Mouse (Mus musculus): ENCODE results near the gene Atxn7l3b. TPM values are rescaled to one million over a fixed set of nuclear protein-coding genes. Genes with fewer than 3 reads are reported as not detected.
A peak's percentile ranks its signal among the peaks of the same experiment; 100 is the strongest.

Gene Atxn7l3b
- total and polyA plus RNA-seq, 3 experiments, result 34.0 to 55.4 (median 53.8) TPM

GRCm38 (mm10) chr10:112893622-112894252 lies 35.1 kb downstream of the Atxn7l3b start:
- H3K27ac ChIP-seq (ENCODE audit: insufficient read depth, low read depth), result no peak overlapping the region
- H3K9ac ChIP-seq (ENCODE audit: insufficient read depth, low read depth), result peak overlapping the region; percentile 44; the same call in 1 of the 2 replicates
- no peak for DNase-seq (ENCODE audit: extremely low read depth)
- H3K4me1 ChIP-seq (ENCODE audit: control insufficient read depth in 1 of 2, insufficient read depth in 2 of 2), result peaks cover 4 to 8% of the 10 kb centered on the region in 2 experiments; a peak in 2 of 4 replicates
- no peaks in the 10 kb centered on the region for H3K79me2 ChIP-seq (replicated peaks; ENCODE audit: control insufficient read depth, extremely low read depth, insufficient read depth, poor library complexity, severe bottlenecking)
- no peaks in the 10 kb centered on the region for H3K9me3 ChIP-seq (replicated peaks; ENCODE audit: low read length)
- peak overlapping the region; percentile 95 for H3K4me2 ChIP-seq (ENCODE audit: insufficient read depth, low read depth, poor library complexity, severe bottlenecking)
- in situ Hi-C loops (cut with MboI; ENCODE audit: low pct_ligation_motif_present, low pct_unique_long_range_greater_than_20kb, low sequenced_read_pairs) (no loop called here), dilution Hi-C loops (cut with MboI; ENCODE audit: extremely low pct_ligation_motif_present, extremely low pct_unique_long_range_greater_than_20kb, low sequenced_read_pairs) (no loop called here)
- H3K36me3 ChIP-seq (replicated peaks in 1 of 2; ENCODE audit: control insufficient read depth in 1 of 2, insufficient read depth in 1 of 2, low read length in 1 of 2), result no peaks in the 10 kb centered on the region
- H3K27me3 ChIP-seq (replicated peaks), result no peaks in the 10 kb centered on the region
- no peak for TF ChIP-seq RAD21 (IDR thresholded peaks at IDR 0.05; ENCODE audit: low read depth, low read length)
- no peak for TF ChIP-seq E2F4 (IDR thresholded peaks at IDR 0.05; ENCODE audit: insufficient replicate concordance, low read depth, low read length)
- no peak for TF ChIP-seq ELF1 (IDR thresholded peaks at IDR 0.05; ENCODE audit: low read depth, low read length)
- TF ChIP-seq BHLHE40 (IDR thresholded peaks at IDR 0.05; ENCODE audit: low read depth, low read length), result no peak
- TF ChIP-seq ZC3H11A (IDR thresholded peaks at IDR 0.05; ENCODE audit: low read depth, low read length), result no peak
- no peak for TF ChIP-seq ZKSCAN1 (IDR thresholded peaks at IDR 0.05; ENCODE audit: borderline replicate concordance, low read depth, low read length)
- no peak for TF ChIP-seq TBP (conservative IDR thresholded peaks at IDR 0.05; ENCODE audit: low read depth, low read length)
- TF ChIP-seq ZNF384 (IDR thresholded peaks at IDR 0.05; ENCODE audit: low read depth, low read length), result no peak
- TF ChIP-seq MYC (IDR thresholded peaks at IDR 0.05; ENCODE audit: low read depth, low read length), result no peak
- no peak for TF ChIP-seq MAX (IDR thresholded peaks at IDR 0.05; ENCODE audit: low read length)
- TF ChIP-seq USF2 (conservative IDR thresholded peaks at IDR 0.05; ENCODE audit: low read depth, low read length), result no peak
- TF ChIP-seq JUN (IDR thresholded peaks at IDR 0.05; ENCODE audit: insufficient read depth, low read depth, low read length), result no peak
- no peak for TF ChIP-seq NELFE (IDR thresholded peaks at IDR 0.05; ENCODE audit: low read depth, low read length)
- TF ChIP-seq RCOR1 (conservative IDR thresholded peaks at IDR 0.05; ENCODE audit: low read depth, low read length), result no peak
- peak overlapping the region in 1 of 3 experiments; percentile 57 for H3K4me3 ChIP-seq (replicated peaks in 1 of 3; ENCODE audit: low read depth in 2 of 3, low read length in 2 of 3, poor library complexity in 1 of 3)

- Histone ChIP-seq H3K9me3 (replicated peaks; ENCODE audit: low read length) (no peaks in the 10 kb centered on the region), H3K27ac (ENCODE audit: insufficient read depth, low read depth) (no peak overlapping the region), H3K4me2 (ENCODE audit: insufficient read depth, low read depth, poor library complexity, severe bottlenecking) (no peak overlapping the region), H3K4me3 (replicated peaks in 1 of 3; ENCODE audit: low read depth in 2 of 3, low read length in 2 of 3, poor library complexity in 1 of 3) (no peak overlapping the region), H3K36me3 (replicated peaks in 1 of 2; ENCODE audit: control insufficient read depth in 1 of 2, insufficient read depth in 1 of 2, low read length in 1 of 2) (no peaks in the 10 kb centered on the region), H3K9ac (ENCODE audit: insufficient read depth, low read depth) (no peak overlapping the region), H3K27me3 (replicated peaks) (no peaks in the 10 kb centered on the region), H3K79me2 (replicated peaks; ENCODE audit: control insufficient read depth, extremely low read depth, insufficient read depth, poor library complexity, severe bottlenecking) (no peaks in the 10 kb centered on the region), H3K4me1 (ENCODE audit: control insufficient read depth in 1 of 2, insufficient read depth in 2 of 2) (peaks cover 0 to 3% of the 10 kb centered on the region in 2 experiments; a peak in 2 of 4 replicates)
- no peak for DNase-seq (ENCODE audit: extremely low read depth)
- dilution Hi-C loops (cut with MboI; ENCODE audit: extremely low pct_ligation_motif_present, extremely low pct_unique_long_range_greater_than_20kb, low sequenced_read_pairs) (no loop called here), in situ Hi-C loops (cut with MboI; ENCODE audit: low pct_ligation_motif_present, low pct_unique_long_range_greater_than_20kb, low sequenced_read_pairs) (no loop called here)
- TF ChIP-seq ZKSCAN1 (IDR thresholded peaks at IDR 0.05; ENCODE audit: borderline replicate concordance, low read depth, low read length) (no peak), PAX5 (IDR thresholded peaks at IDR 0.05; ENCODE audit: low read length) (no peak), SMC3 (IDR thresholded peaks at IDR 0.05; ENCODE audit: low read depth, low read length) (no peak), KAT2A (IDR thresholded peaks at IDR 0.05; ENCODE audit: insufficient replicate concordance, low read length) (no peak), GABPA (IDR thresholded peaks at IDR 0.05; ENCODE audit: insufficient replicate concordance, low read depth, low read length) (no peak), EP300 (IDR thresholded peaks at IDR 0.05; ENCODE audit: low read length) (no peak), MAX (IDR thresholded peaks at IDR 0.05; ENCODE audit: low read length) (no peak), ZC3H11A (IDR thresholded peaks at IDR 0.05; ENCODE audit: low read depth, low read length) (no peak), NELFE (IDR thresholded peaks at IDR 0.05; ENCODE audit: low read depth, low read length) (no peak), SIN3A (IDR thresholded peaks at IDR 0.05; ENCODE audit: low read length) (no peak), TCF12 (IDR thresholded peaks at IDR 0.05; ENCODE audit: low read depth, low read length) (no peak), MXI1 (IDR thresholded peaks at IDR 0.05; ENCODE audit: low read depth, low read length) (no peak), ELF1 (IDR thresholded peaks at IDR 0.05; ENCODE audit: low read depth, low read length) (no peak), RAD21 (IDR thresholded peaks at IDR 0.05; ENCODE audit: low read depth, low read length) (no peak), ETS1 (conservative IDR thresholded peaks at IDR 0.05; ENCODE audit: low read depth, low read length) (no peak), TBP (conservative IDR thresholded peaks at IDR 0.05; ENCODE audit: low read depth, low read length) (no peak)
Observed at GRCm38 (mm10) chr10:112884064-112884463, 44.7 kb downstream of the Atxn7l3b start.

Data from CH12.LX (cell line).